Mouse (Mus musculus): ENCODE measurements at regions not wholly inside any gene's neighbourhood (a gene's known extent, or its start where the extent isn't known, plus 50 kb on each side); places are given as distances from the start of the nearest gene placed in this dataset.

DNA sequence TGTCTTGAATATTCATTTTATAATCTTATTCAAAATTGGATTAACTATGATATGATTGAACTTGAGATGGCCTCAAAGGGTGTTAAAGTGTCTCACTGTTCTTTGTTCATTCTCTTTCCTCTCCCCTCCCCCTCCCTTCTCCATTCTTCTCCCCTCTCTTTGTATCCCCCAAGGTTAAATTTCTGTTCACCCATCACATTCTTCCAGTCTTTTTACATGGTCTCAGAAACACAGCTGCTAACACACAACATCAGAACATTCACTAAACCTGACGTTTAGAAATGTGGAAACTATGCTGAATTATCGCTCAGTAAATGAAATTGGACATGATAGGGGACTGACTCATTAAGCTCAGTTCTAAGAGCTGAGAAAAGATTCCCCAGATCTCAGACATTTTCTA lies 60.6 kb upstream of the Nabp1 start:
- TF ChIP-seq CTCF (IDR thresholded peaks at IDR 0.05; ENCODE audit: low read depth) (no peak), EP300 (IDR thresholded peaks at IDR 0.05; ENCODE audit: low read depth) (no peak)
